Mouse (Mus musculus) kidney, adult 2 months (tissue): ENCODE measurements around the gene Gm128. TPM values are rescaled to one million over a fixed set of nuclear protein-coding genes. Genes with fewer than 3 reads are reported as not detected.

Experiments used
- DNase-seq: peaks from one replicate; pipeline ENCODE4 v3.0.0; 2021
- H3K27ac ChIP-seq: fragments of 200-500 bp; 2 replicates; pipeline ENCODE4 v1.5.1; 2012; ENCODE audit warnings: low read depth, low read length, control low read depth, inconsistent platforms; ENCODE audit not compliant: insufficient read depth
- H3K27me3 ChIP-seq: fragments of 200-500 bp; replicated peaks from 2 replicates; pipeline ENCODE4 v1.6.1; 2012; ENCODE audit warnings: mild to moderate bottlenecking, moderate library complexity, low read length, inconsistent platforms; ENCODE audit not compliant: control insufficient read depth, insufficient read depth
- H3K36me3 ChIP-seq: fragments of 200-500 bp; 2 replicates; pipeline ENCODE4 v1.6.1; 2012; ENCODE audit warnings: mild to moderate bottlenecking, moderate library complexity, low read length, inconsistent platforms; ENCODE audit not compliant: control insufficient read depth, insufficient read depth
- H3K4me1 ChIP-seq: fragments of 200-500 bp; 2 replicates; pipeline ENCODE4 v1.6.1; 2011; ENCODE audit warnings: low read length; ENCODE audit not compliant: control insufficient read depth, insufficient read depth
- H3K4me3 ChIP-seq: fragments of 200-500 bp; 2 replicates; pipeline ENCODE4 v1.5.1; 2011; ENCODE audit warnings: mild to moderate bottlenecking, low read depth, low read length, control low read depth; ENCODE audit not compliant: insufficient read depth
- CTCF ChIP-seq: fragments of 200-500 bp; conservative IDR thresholded peaks from 2 replicates; pipeline ENCODE4 v1.5.1; 2011; ENCODE audit warnings: low read depth, mild to moderate bottlenecking, control low read depth, low read length, moderate library complexity, mixed read lengths; ENCODE audit not compliant: insufficient read depth, insufficient read length
- POLR2A ChIP-seq: fragments of 200-500 bp; IDR thresholded peaks from one replicate; pipeline ENCODE4 v1.6.1; 2011; ENCODE audit warnings: low read depth, low read length, control low read depth
- WGBS: fragments of 180-500 bp; shearing (Covaris S2); methylation state at CpG from one replicate; pipeline ENCODE4 v1.1.7; 2018; 5-methylcytosine and 5-hydroxymethylcytosine counted together
- polyA plus RNA-seq: library from polyadenylated mRNA; depleted of rRNA; stranded (reverse); fragments of >200 nt; gene quantifications from 2 replicates; pipeline ENCODE4 v1.2.3, GENCODE M21; 2012

The Gm128 gene
- polyA plus RNA-seq, 1 experiment = 5.9 TPM

DNA sequence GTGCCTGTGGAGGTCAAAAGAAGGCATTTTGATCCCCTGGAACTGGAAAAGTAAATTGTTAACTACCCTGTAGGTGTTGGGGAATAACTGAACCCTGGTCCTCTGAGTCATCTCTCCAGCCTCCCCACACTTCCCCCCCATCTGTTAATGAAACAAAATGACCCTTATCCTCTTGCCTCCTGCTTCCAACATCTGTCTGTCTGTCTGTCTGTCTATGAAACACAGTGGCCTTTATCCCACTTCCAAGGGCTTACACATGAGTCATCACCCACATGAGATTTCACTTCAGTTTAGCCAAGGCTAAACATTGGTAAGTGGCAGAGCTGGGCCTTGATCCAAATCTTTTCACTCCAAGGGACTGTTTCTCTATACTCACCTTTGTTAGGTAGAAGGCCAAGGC is 26.5 kb upstream of the Gm128 start:
- Histone ChIP-seq H3K27ac (peak overlapping the region; percentile 64), H3K4me3 (no peak overlapping the region), H3K4me1 (peaks cover 17% of the 10 kb centered on the region), H3K27me3 (no peaks in the 10 kb centered on the region), H3K36me3 (no peaks in the 10 kb centered on the region)
- peak; percentile 69 for DNase-seq
- TF ChIP-seq POLR2A = no peak
- no peak for TF ChIP-seq CTCF

GRCm38 (mm10) chr3:95266052-95266451 is 24.7 kb upstream of the Gm128 start:
- Histone ChIP-seq H3K4me1 (peaks cover 17% of the 10 kb centered on the region), H3K27me3 (no peaks in the 10 kb centered on the region), H3K27ac (no peak overlapping the region), H3K4me3 (no peak overlapping the region), H3K36me3 (no peaks in the 10 kb centered on the region)
- WGBS = 97% methylated on average over 3 of the region's 3 CpGs
- no peak for TF ChIP-seq POLR2A
- DNase-seq = no peak

GRCm38 (mm10) chr3:95264724-95265123 is 23.3 kb upstream of the Gm128 start:
- H3K4me3 ChIP-seq = no peak overlapping the region

GRCm38 (mm10) chr3:95263089-95263739 is 21.8 kb upstream of the Gm128 start:
- H3K27ac ChIP-seq = no peak overlapping the region
- peak; percentile 95 for DNase-seq

More at GRCm38 (mm10) chr3:95264724-95265123, 23.3 kb upstream of the Gm128 start:
- Histone ChIP-seq H3K36me3 (no peaks in the 10 kb centered on the region), H3K4me1 (peaks cover 12% of the 10 kb centered on the region), H3K27ac (no peak overlapping the region), H3K27me3 (no peaks in the 10 kb centered on the region)
- TF ChIP-seq CTCF = no peak
- no peak for TF ChIP-seq POLR2A
- 76% methylated on average over 1 of the region's 1 CpGs for whole genome bisulfite sequencing
- no peak for DNase-seq

GRCm38 (mm10) chr3:95261975-95262374 is 20.6 kb upstream of the Gm128 start:
- TF ChIP-seq CTCF (no peak), POLR2A (no peak)
- Histone ChIP-seq H3K27me3 (no peaks in the 10 kb centered on the region), H3K36me3 (no peaks in the 10 kb centered on the region; the same call in 1 of the 2 replicates), H3K4me1 (no peaks in the 10 kb centered on the region), H3K27ac (no peak overlapping the region), H3K4me3 (no peak overlapping the region)
- WGBS = 91% methylated on average over 4 of the region's 4 CpGs
- DNase-seq = no peak

More at GRCm38 (mm10) chr3:95263089-95263739, 21.8 kb upstream of the Gm128 start:
- Histone ChIP-seq H3K27me3 (no peaks in the 10 kb centered on the region), H3K36me3 (no peaks in the 10 kb centered on the region), H3K4me1 (peaks cover 5% of the 10 kb centered on the region; the same call in 1 of the 2 replicates), H3K4me3 (no peak overlapping the region)
- WGBS = 39% methylated on average over 11 of the region's 11 CpGs
- TF ChIP-seq POLR2A = no peak
- TF ChIP-seq CTCF = peak; percentile 88

DNA sequence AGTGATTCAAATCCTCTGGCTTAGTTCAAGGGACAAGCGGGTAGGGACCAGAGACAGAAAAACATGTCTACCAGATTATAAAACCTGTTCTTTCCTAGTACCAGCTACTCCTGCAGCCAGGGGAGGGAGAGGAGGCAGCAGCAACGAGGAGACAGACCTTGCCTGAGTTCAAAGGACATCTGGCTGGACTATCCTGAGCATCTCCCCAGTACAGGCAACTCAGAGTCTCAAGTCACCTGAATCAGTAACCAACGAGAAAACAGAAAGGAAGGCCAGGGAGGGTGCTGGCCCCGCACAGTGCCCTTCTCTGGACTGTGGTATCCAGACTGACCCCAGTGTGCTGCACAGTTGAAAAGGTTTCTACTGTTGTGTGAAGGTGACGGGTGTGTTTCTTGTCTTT is 15.5 kb upstream of the Gm128 start:
- peak; percentile 79 for DNase-seq
- whole genome bisulfite sequencing = 57% methylated on average over 5 of the region's 5 CpGs
- no peak for TF ChIP-seq CTCF
- TF ChIP-seq POLR2A = no peak
- Histone ChIP-seq H3K27ac (peak overlapping the region; percentile 36; the same call in 1 of the 2 replicates), H3K4me1 (no peaks in the 10 kb centered on the region), H3K27me3 (no peaks in the 10 kb centered on the region), H3K4me3 (no peak overlapping the region), H3K36me3 (no peaks in the 10 kb centered on the region; the same call in none of the 2 replicates)

DNA sequence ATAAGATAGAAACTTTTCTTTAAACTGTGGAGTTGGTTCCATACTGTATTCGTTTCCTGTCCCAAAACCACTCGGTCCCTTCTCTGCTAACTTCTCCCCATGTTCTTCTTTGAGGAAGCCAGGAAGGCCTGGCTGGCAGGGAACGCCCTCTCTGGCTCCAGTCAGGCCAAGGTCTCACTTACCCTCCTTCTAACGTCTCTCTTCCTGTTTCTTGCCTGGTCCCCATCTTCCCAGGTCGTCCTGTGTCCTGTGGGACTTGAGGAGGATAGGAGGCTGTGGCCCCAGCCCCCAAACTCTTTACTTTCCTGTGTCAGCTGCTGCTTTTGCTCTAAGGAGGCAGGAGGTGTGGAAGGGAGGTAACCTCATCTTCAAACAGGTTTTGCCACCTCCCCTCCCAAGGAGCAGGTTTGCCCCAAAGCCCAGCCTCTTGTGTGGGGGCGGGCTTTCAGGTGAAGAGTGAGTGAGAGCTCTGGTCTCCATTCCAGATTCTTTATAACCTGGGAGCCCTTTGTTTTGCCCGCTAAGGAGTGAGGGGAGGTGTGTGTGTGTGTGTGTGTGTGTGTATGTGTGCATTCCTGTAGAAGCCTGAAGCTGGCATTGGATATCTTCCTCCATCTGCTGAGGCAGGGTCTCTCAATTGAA is 9.5 kb upstream of the Gm128 start, which contains the start of gene Bnipl:
Bnipl (minus strand) TSS at position 411 of the 642 bp plus-strand sequence.
- no peak within 1 kb of the TSS for H3K27ac ChIP-seq
- 57% methylated on average over 7 of the region's 7 CpGs for WGBS
- DNase-seq = no peak

More for the DNA sequence above, 9.5 kb upstream of the Gm128 start, which contains the start of gene Bnipl:
- H3K36me3 ChIP-seq = no peaks in the 10 kb centered on the region; the same call in 1 of the 2 replicates
- no peaks in the 10 kb centered on the region for H3K27me3 ChIP-seq
- no peak for TF ChIP-seq POLR2A
- no peak for TF ChIP-seq CTCF
- no peaks in the 10 kb centered on the region for H3K4me1 ChIP-seq
- no peak within 1 kb of the TSS for H3K4me3 ChIP-seq
